Mouse (Mus musculus): ENCODE results near the gene Anxa6.

DNA sequence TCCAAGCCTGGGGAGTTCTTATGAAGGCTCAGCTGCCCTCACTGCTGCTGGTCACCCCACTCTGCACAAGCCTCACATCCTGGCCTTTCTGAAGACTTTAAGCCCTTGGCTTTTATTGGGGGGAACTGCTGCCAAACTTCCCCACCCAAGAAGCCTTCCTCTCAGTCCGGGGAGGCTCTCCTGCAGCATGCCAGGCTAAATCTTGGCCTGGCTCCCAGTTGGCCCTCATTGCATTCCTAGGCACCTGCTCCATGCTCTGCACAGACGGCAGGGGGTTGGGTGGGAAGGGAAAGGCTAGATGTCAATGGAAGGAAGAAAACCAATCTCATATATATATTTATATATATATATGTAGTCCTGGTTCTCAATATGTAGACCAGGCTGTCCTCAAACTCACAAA, 42.4 kb upstream of the Anxa6 start:
- TF ChIP-seq CTCF (IDR thresholded peaks at IDR 0.05; ENCODE audit: borderline replicate concordance, extremely low read depth, insufficient read depth, insufficient read length) (no peak), POLR2A (IDR thresholded peaks at IDR 0.05; ENCODE audit: borderline replicate concordance, extremely low read depth, insufficient read depth, insufficient read length, poor library complexity, severe bottlenecking) (no peak)
